Mouse (Mus musculus) stomach, postnatal 0 days (tissue): ENCODE results near the gene Phf20.

Experiments
- CTCF ChIP-seq: IDR thresholded peaks from 2 replicates; pipeline ENCODE4 v1.5.1; 2016; ENCODE audit warnings: antibody characterized with exemption, low read depth, mild to moderate bottlenecking, moderate library complexity
- EP300 ChIP-seq: optimal IDR thresholded peaks from 2 replicates; pipeline ENCODE3; 2016; ENCODE audit warnings: antibody characterized with exemption

DNA sequence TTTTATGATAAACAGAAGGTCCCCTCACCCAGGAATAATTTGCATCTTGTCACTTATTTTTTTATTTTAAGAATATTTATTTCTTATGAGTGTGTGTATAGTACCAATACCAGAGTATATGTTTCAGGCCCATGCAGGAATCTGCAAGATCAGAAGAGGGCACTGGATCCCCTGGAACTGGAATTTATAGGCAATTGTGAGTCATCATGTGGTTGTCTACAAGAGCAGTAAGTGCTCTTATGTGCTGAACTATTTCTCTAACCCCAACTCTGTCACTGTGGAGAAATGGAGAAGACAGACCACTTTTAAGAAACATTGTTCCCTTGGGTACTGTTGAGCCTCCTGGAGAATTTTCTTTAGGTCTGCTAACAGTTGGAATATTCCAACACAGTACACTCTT lies 51.3 kb downstream of the Phf20 start:
- no peak for TF ChIP-seq CTCF
- TF ChIP-seq EP300 = no peak
